Mouse (Mus musculus) forebrain, embryonic 11.5 days (tissue): ENCODE results near the gene Chchd2. TPM values are rescaled to one million over a fixed set of nuclear protein-coding genes. Genes with fewer than 3 reads are reported as not detected.
A peak's percentile ranks its signal among the peaks of the same experiment; 100 is the strongest.

Source experiments
- ATAC-seq: fragments of 200-750 bp; cut with Nextera tagmentation; replicated peaks from 2 replicates; pipeline ENCODE4 v1.8.0; 2017; ENCODE audit warnings: moderate TSS enrichment; ENCODE audit not compliant: low FRiP score
- DNase-seq: peaks from one replicate; pipeline ENCODE4 v3.0.0-alpha.2; 2017; ENCODE audit warnings: low spot score
- H3K27ac ChIP-seq: fragments of 300-500 bp; sonication (generic); 2 replicates; pipeline ENCODE4 v1.5.1; 2014; ENCODE audit warnings: low read depth, low read length
- H3K27me3 ChIP-seq: fragments of 300-500 bp; sonication (generic); 2 replicates; pipeline ENCODE4 v1.6.1; 2014; ENCODE audit warnings: mild to moderate bottlenecking, low read length, mixed read lengths; ENCODE audit not compliant: control insufficient read depth, insufficient read depth
- H3K36me3 ChIP-seq: fragments of 300-500 bp; sonication (generic); 2 replicates; pipeline ENCODE4 v1.6.1; 2014; ENCODE audit warnings: mild to moderate bottlenecking, low read length, moderate library complexity, mixed read lengths; ENCODE audit not compliant: control insufficient read depth, insufficient read depth
- H3K4me1 ChIP-seq: fragments of 300-500 bp; sonication (generic); replicated peaks from 2 replicates; pipeline ENCODE4 v1.6.1; 2014; ENCODE audit warnings: low read length, mixed read lengths; ENCODE audit not compliant: control insufficient read depth, insufficient read depth
- H3K4me2 ChIP-seq: fragments of 300-500 bp; sonication (generic); 2 replicates; pipeline ENCODE4 v1.6.1; 2014; ENCODE audit warnings: low read depth, mild to moderate bottlenecking, low read length, moderate library complexity, mixed read lengths; ENCODE audit not compliant: severe bottlenecking
- H3K4me3 ChIP-seq: fragments of 300-500 bp; sonication (generic); 2 replicates; pipeline ENCODE4 v1.5.1; 2014; ENCODE audit warnings: low read depth, low read length
- H3K9ac ChIP-seq: fragments of 300-500 bp; sonication (generic); 2 replicates; pipeline ENCODE4 v1.6.1; 2014; ENCODE audit warnings: low read length
- H3K9me3 ChIP-seq: fragments of 300-500 bp; sonication (generic); 2 replicates; pipeline ENCODE4 v1.6.1; 2016; ENCODE audit warnings: low read length, mixed read lengths; ENCODE audit not compliant: control insufficient read depth
- WGBS: fragments of 180-500 bp; shearing (Covaris S2); extraction: QIAGEN DNeasy Blood & Tissue Kit; methylation state at CpG from one replicate; pipeline ENCODE4 v1.1.7; 2014; 5-methylcytosine and 5-hydroxymethylcytosine counted together
- polyA plus RNA-seq: library from polyadenylated mRNA; unstranded; fragments of >200 nt; fragmentation: Nextera tagmentation; extraction: Ambion mirVana; gene quantifications from 2 replicates; pipeline ENCODE4 v1.2.1, GENCODE M21; 2014

Gene Chchd2
- polyA plus RNA-seq, 1 experiment from 2014 or later = 880 TPM

DNA sequence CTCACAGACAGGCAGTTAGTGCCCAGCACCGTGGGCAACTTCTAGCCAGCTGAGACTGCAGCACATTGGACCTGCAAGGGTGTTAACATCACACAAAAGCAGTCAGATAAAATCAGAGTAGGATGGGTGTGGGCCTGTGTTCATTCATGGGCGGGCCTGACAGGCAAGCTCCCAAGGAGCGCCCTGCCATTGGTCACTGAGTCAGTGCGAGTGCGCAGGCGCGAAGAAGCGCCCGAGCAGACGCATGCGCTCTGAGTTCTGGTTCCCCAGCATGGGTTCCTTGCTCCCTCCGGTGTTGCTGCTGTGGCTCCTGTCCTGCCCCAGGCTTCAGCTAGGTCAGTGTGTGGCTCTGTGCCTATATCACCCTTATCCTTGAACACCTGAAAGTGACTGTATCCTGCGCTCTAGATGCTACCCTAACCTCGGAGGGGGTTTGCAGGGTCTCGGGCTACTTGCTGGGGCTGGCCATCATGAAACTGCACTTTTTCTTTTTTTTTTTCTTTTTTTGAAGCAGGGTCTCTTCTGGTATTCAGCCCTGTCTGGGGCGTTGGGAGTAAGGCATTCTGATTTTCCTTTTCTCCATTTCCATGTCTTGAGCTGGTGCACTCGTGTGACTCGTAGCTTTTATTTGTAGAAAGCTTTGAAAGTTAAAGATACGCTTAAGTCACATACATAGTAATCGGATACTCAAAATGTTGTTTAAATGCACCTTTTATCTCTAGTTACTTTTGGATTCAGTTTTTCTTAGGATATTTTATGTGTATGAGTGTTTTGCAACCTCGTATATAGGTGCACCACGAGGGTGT is 40.3 kb downstream of the Chchd2 start, which contains the start of gene Sumf2:
Gene Sumf2 (plus strand): TSS at position 235 of the 806 bp plus-strand sequence.
- Histone ChIP-seq H3K4me1 (no peaks in the 10 kb centered on the region), H3K4me3 (peak within 1 kb of the TSS; percentile 65), H3K36me3 (peaks cover 10% of the 10 kb centered on the region; the same call in 1 of the 2 replicates), H3K9ac (peak within 1 kb of the TSS; percentile 77), H3K9me3 (no peaks in the 10 kb centered on the region), H3K4me2 (peak within 1 kb of the TSS; percentile 62), H3K27me3 (no peaks in the 10 kb centered on the region), H3K27ac (peak within 1 kb of the TSS; percentile 59; the same call in 1 of the 2 replicates)
- peak; percentile 99 for ATAC-seq
- peak; percentile 97 for DNase-seq
- WGBS = 14% methylated on average over 22 of the region's 22 CpGs

DNA sequence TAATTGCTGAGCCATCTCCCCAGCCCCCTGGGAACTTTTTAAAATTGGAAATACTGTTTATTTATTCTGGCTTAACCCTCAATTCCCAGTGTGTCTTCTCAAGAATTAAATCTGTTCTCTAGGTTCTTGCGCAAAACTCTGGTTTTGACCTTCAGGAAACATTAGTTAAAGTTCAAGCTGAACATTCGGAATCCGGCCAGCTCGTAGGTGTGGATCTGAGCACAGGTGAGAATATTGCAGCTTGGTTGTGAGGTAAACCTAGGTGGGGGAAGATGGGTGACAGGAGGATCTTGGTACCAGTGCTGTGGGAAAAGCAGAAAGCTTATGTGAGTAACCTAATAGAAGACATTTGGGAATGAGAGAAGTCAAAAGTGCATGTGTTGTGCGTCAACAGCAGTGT is 42.4 kb downstream of the Chchd2 start:
- Histone ChIP-seq H3K36me3 (peaks cover 10% of the 10 kb centered on the region; the same call in 1 of the 2 replicates), H3K4me3 (no peak overlapping the region), H3K4me2 (no peak overlapping the region), H3K9me3 (no peaks in the 10 kb centered on the region), H3K9ac (no peak overlapping the region), H3K27ac (no peak overlapping the region), H3K4me1 (no peaks in the 10 kb centered on the region), H3K27me3 (no peaks in the 10 kb centered on the region)
- WGBS = 97% methylated on average over 5 of the region's 5 CpGs
- ATAC-seq = no peak
- no peak for DNase-seq

Other genes with a start within 250 kb of the Chchd2 start
- gene Zfp11, start 217.4 kb downstream of the Chchd2 start, polyA plus RNA-seq = 8.3 and 8.5 TPM in 2 replicates
- not detected in 2 replicates for gene Sept14, start 179.0 kb downstream of the Chchd2 start, polyA plus RNA-seq
- gene Mrps17, start 172.0 kb downstream of the Chchd2 start, polyA plus RNA-seq = 164 and 185 TPM in 2 replicates
- 75.0 and 77.3 TPM in 2 replicates for gene Nipsnap2, start 162.4 kb downstream of the Chchd2 start, polyA plus RNA-seq
- 45.2 and 46.4 TPM in 2 replicates for gene Psph, start 100.0 kb downstream of the Chchd2 start, polyA plus RNA-seq
- 43.5 and 45.0 TPM in 2 replicates for gene Sumf2, start 40.5 kb downstream of the Chchd2 start, polyA plus RNA-seq
- gene Zbed5, start 8.3 kb upstream of the Chchd2 start, polyA plus RNA-seq = 5.8 and 6.0 TPM in 2 replicates
- gene Phkg1, start 11.1 kb upstream of the Chchd2 start, polyA plus RNA-seq = 0.25 and 0.33 TPM in 2 replicates
- 4.0 and 5.1 TPM in 2 replicates for gene Nupr1l, start 21.1 kb upstream of the Chchd2 start, polyA plus RNA-seq
- 32.1 and 35.7 TPM in 2 replicates for gene Vkorc1l1, start 54.5 kb upstream of the Chchd2 start, polyA plus RNA-seq
- gene Gusb, start 115.6 kb upstream of the Chchd2 start, polyA plus RNA-seq = 26.7 and 29.9 TPM in 2 replicates
- 27.0 and 33.4 TPM in 2 replicates for gene Asl, start 141.8 kb upstream of the Chchd2 start, polyA plus RNA-seq
- 36.4 and 39.0 TPM in 2 replicates for gene Crcp, start 141.8 kb upstream of the Chchd2 start, polyA plus RNA-seq
- gene Tpst1, start 185.9 kb upstream of the Chchd2 start, polyA plus RNA-seq = 60.8 and 62.7 TPM in 2 replicates